Mouse (Mus musculus): ENCODE data around the gene Ptprs. TPM values are rescaled to one million over a fixed set of nuclear protein-coding genes. Genes with fewer than 3 reads are reported as not detected.
"Not testable (repeated sequence)": the region's sequence is repeated elsewhere in the genome, so short reads cannot be mapped to it uniquely, and the experiment has no call there.

The Ptprs gene
- polyA plus RNA-seq, 1 experiment from 2014 or later = 118 TPM

DNA sequence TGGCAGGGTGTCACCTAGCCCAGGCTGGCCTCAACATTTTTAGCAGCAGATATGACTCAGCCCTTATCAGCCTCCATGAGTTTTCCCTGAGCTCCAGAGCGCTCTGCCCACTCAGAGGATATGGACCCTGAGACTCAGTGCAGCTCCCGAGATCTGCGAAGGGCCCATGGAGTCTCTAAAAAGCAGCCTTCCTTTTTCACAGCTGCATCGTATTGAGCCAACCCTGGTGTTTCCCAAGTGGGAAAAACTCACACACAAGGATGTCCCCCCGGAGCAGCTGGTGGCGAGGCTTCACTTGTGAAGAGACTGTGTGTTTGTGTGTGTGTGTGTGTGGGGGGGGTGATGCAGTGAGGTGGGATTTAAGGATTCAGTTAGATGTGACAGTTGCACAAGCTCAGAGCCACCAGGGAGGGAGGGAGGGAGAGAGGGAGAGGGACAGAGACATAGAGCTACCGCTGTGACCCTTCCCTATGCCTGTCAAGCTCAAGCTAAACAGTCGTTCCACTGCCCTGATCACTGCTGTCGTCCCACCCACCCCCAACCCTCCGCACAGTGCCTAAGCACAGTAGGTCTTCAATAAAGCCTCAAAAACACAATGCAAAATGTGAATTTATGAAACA lies 32.8 kb upstream of the Ptprs start:
- WGBS = 40% methylated on average over 10 of the region's 10 CpGs
- Histone ChIP-seq H3K27ac (replicated peaks) (no peak overlapping the region), H3K9ac (no peak overlapping the region), H3K4me3 (replicated peaks) (no peak overlapping the region), H3K36me3 (no peaks in the 10 kb centered on the region), H3K4me1 (peaks cover 40% of the 10 kb centered on the region), H3K27me3 (peaks cover 54% of the 10 kb centered on the region), H3K4me2 (replicated peaks) (no peak overlapping the region), H3K9me3 (replicated peaks) (no peaks in the 10 kb centered on the region)
- no peak for ATAC-seq (ENCODE audit: insufficient number of reproducible peaks, low FRiP score, low TSS enrichment, low read depth)

GRCm38 (mm10) chr17:56507161-56508068 lies 31.1 kb upstream of the Ptprs start:
- Histone ChIP-seq H3K9ac (peak overlapping the region; percentile 56), H3K4me3 (replicated peaks) (peak overlapping the region; percentile 59), H3K27me3 (peaks cover 40% of the 10 kb centered on the region), H3K27ac (replicated peaks) (peak overlapping the region; percentile 93), H3K4me2 (replicated peaks) (peak overlapping the region; percentile 97), H3K9me3 (replicated peaks) (no peaks in the 10 kb centered on the region), H3K4me1 (peaks cover 42% of the 10 kb centered on the region), H3K36me3 (no peaks in the 10 kb centered on the region)
- WGBS = under 1% methylated on average over 42 of the region's 42 CpGs
- peak; percentile 95 for ATAC-seq (ENCODE audit: insufficient number of reproducible peaks, low FRiP score, low TSS enrichment, low read depth)

DNA sequence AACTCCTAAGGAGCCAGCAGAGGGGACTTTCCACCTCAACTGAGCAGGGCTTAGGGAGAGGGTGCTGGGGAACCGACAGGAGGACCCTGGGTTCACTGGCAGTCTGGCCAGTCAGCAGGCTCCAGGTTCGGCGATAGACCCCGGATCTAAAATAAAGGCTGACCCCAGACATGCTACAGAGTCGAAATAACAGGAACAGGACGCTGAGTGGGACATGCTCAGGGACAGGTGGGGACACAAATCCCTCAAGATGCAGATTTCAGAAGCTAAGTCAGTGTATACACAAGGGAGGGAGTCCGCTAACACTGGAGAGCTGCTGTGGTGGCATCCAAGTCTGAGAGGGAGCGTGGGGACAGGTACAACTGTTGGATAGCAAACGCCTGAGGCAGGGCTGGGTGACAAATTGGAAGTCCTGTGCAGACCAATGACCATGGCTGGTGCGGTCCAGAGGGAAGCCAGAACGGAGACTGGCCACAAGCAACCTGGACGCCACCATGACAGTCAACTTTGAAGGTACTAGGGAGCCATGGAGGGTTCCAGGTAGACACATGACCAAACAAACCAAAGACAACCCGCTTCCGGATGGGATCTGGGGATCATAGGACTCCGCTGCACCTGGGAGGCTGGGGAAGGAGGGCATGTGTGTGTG lies 30.3 kb upstream of the Ptprs start:
- WGBS = 54% methylated on average over 15 of the region's 15 CpGs
- Histone ChIP-seq H3K27me3 (peaks cover 31% of the 10 kb centered on the region), H3K9ac (no peak overlapping the region), H3K4me2 (replicated peaks) (peak overlapping the region; percentile 97), H3K4me1 (peaks cover 41% of the 10 kb centered on the region), H3K36me3 (no peaks in the 10 kb centered on the region), H3K9me3 (replicated peaks) (no peaks in the 10 kb centered on the region), H3K4me3 (replicated peaks) (peak overlapping the region; percentile 59), H3K27ac (replicated peaks) (peak overlapping the region; percentile 93; the same call in 1 of the 2 replicates)
- no peak for ATAC-seq (ENCODE audit: insufficient number of reproducible peaks, low FRiP score, low TSS enrichment, low read depth)

- H3K9ac ChIP-seq = no peak overlapping the region
These were observed 29.1 kb upstream of the Ptprs start for GRCm38 (mm10) chr17:56505401-56505800.

DNA sequence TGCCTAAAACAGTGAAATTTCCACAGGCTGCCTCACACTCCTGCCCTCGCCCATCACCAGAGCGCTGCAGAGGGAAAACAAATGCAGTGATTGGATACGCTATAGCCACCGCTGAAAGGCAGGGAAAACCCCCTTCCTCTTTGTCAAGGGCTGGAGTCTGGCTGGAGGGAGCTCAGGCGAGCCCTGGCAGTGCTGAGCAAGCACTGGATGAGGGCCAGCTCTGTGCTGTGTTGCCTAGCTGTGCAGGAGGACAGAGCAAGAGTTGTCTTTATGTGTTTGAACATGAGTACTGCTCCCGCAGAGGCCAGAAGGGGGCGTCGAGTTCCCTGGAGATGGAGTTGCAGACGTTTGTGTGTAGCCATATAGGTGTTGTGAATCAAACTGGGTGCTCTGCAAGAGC lies 26.2 kb upstream of the Ptprs start:
- no peak for ATAC-seq (ENCODE audit: insufficient number of reproducible peaks, low FRiP score, low TSS enrichment, low read depth)
- Histone ChIP-seq H3K9me3 (replicated peaks) (no peaks in the 10 kb centered on the region), H3K27me3 (no peaks in the 10 kb centered on the region), H3K4me3 (replicated peaks) (no peak overlapping the region), H3K4me1 (0 out of 2 replicates have a peak, but pooled peaks cover 16% of the 10 kb centered on the region), H3K36me3 (no peaks in the 10 kb centered on the region), H3K4me2 (replicated peaks) (no peak overlapping the region), H3K27ac (replicated peaks) (no peak overlapping the region), H3K9ac (no peak overlapping the region)
- 25% methylated on average over 9 of the region's 9 CpGs for WGBS

More at GRCm38 (mm10) chr17:56505401-56505800, 29.1 kb upstream of the Ptprs start:
- H3K4me1 ChIP-seq = peaks cover 30% of the 10 kb centered on the region
- H3K4me2 ChIP-seq (replicated peaks) = no peak overlapping the region
- H3K27me3 ChIP-seq = peaks cover 20% of the 10 kb centered on the region
- H3K9me3 ChIP-seq (replicated peaks) = no peaks in the 10 kb centered on the region
- ATAC-seq (ENCODE audit: insufficient number of reproducible peaks, low FRiP score, low TSS enrichment, low read depth) = no peak
- H3K36me3 ChIP-seq = no peaks in the 10 kb centered on the region
- 64% methylated on average over 10 of the region's 10 CpGs for WGBS
- no peak overlapping the region for H3K4me3 ChIP-seq (replicated peaks)
- no peak overlapping the region for H3K27ac ChIP-seq (replicated peaks)

GRCm38 (mm10) chr17:56501635-56502400 lies 25.5 kb upstream of the Ptprs start:
- H3K4me3 ChIP-seq (replicated peaks); H3K36me3 ChIP-seq; H3K27me3 ChIP-seq; ATAC-seq (ENCODE audit: insufficient number of reproducible peaks, low FRiP score, low TSS enrichment, low read depth); H3K4me2 ChIP-seq (replicated peaks); H3K9ac ChIP-seq; H3K9me3 ChIP-seq (replicated peaks); H3K27ac ChIP-seq (replicated peaks): not testable (repeated sequence)
- 37% methylated on average over 2 of the region's 2 CpGs for WGBS
- H3K4me1 ChIP-seq = 0 out of 2 replicates have a peak, but pooled peaks cover 12% of the 10 kb centered on the region

- no peaks in the 10 kb centered on the region for H3K36me3 ChIP-seq
These were observed 22.9 kb upstream of the Ptprs start for GRCm38 (mm10) chr17:56499229-56499628.

DNA sequence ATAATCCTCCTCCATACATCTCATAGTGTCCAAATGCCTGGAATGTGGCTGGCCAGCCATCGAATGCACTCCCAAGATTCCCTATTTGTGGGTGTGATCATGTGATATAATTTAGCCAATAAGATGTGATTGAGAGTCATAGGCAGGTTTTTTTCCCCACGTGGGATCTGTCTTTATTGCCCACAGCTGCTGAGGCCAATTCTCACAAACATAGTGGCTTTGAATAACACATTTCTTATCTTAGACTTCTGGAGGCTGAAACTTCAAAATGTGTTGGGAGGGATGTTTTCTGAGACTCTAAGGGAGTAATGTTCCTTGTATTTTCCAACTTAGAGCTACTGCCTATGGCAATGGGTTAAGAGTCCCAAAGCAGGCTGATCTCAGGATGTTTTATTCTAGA lies 18.2 kb upstream of the Ptprs start:
- Histone ChIP-seq H3K27me3 (no peaks in the 10 kb centered on the region), H3K4me3 (replicated peaks) (no peak overlapping the region), H3K36me3 (no peaks in the 10 kb centered on the region), H3K4me2 (replicated peaks) (no peak overlapping the region), H3K4me1 (no peaks in the 10 kb centered on the region), H3K27ac (replicated peaks) (no peak overlapping the region), H3K9ac (no peak overlapping the region), H3K9me3 (replicated peaks) (peaks cover 27% of the 10 kb centered on the region)
- ATAC-seq (ENCODE audit: insufficient number of reproducible peaks, low FRiP score, low TSS enrichment, low read depth) = no peak
- 73% methylated on average over 2 of the region's 2 CpGs for WGBS

More at GRCm38 (mm10) chr17:56499229-56499628, 22.9 kb upstream of the Ptprs start:
- no peak overlapping the region for H3K4me2 ChIP-seq (replicated peaks)
- 0 out of 2 replicates have a peak, but pooled peaks cover 6% of the 10 kb centered on the region for H3K4me1 ChIP-seq
- H3K9me3 ChIP-seq (replicated peaks) = peaks cover 13% of the 10 kb centered on the region
- no peak overlapping the region for H3K4me3 ChIP-seq (replicated peaks)
- no peak overlapping the region for H3K27ac ChIP-seq (replicated peaks)
- 81% methylated on average over 5 of the region's 5 CpGs for WGBS
- no peak overlapping the region for H3K9ac ChIP-seq
- no peaks in the 10 kb centered on the region for H3K27me3 ChIP-seq
- ATAC-seq (ENCODE audit: insufficient number of reproducible peaks, low FRiP score, low TSS enrichment, low read depth) = no peak

- Histone ChIP-seq H3K4me1 (no peaks in the 10 kb centered on the region), H3K36me3 (no peaks in the 10 kb centered on the region), H3K4me3 (replicated peaks) (no peak overlapping the region), H3K4me2 (replicated peaks) (no peak overlapping the region), H3K27me3 (no peaks in the 10 kb centered on the region), H3K9ac (no peak overlapping the region), H3K27ac (replicated peaks) (no peak overlapping the region), H3K9me3 (replicated peaks) (peaks cover 27% of the 10 kb centered on the region)
- no peak for ATAC-seq (ENCODE audit: insufficient number of reproducible peaks, low FRiP score, low TSS enrichment, low read depth)
- 91% methylated on average over 2 of the region's 2 CpGs for WGBS
These were observed 17.6 kb upstream of the Ptprs start for GRCm38 (mm10) chr17:56493841-56494240.

GRCm38 (mm10) chr17:56490438-56491152 lies 14.3 kb upstream of the Ptprs start:
- no peaks in the 10 kb centered on the region for H3K27me3 ChIP-seq

More at GRCm38 (mm10) chr17:56490438-56491152, 14.3 kb upstream of the Ptprs start:
- no peak for ATAC-seq (ENCODE audit: insufficient number of reproducible peaks, low FRiP score, low TSS enrichment, low read depth)
- 77% methylated on average over 7 of the region's 7 CpGs for WGBS
- H3K4me2 ChIP-seq (replicated peaks) = no peak overlapping the region
- no peak overlapping the region for H3K27ac ChIP-seq (replicated peaks)
- H3K9ac ChIP-seq = no peak overlapping the region
- H3K4me1 ChIP-seq = peaks cover 16% of the 10 kb centered on the region
- H3K36me3 ChIP-seq = no peaks in the 10 kb centered on the region
- H3K9me3 ChIP-seq (replicated peaks) = peaks cover 22% of the 10 kb centered on the region
- no peak overlapping the region for H3K4me3 ChIP-seq (replicated peaks)

Data from embryonic facial prominence, embryonic 15.5 days (tissue).